Mouse (Mus musculus) bone marrow, adult 2 months (tissue): ENCODE results near the gene B130006D01Rik. TPM values are rescaled to one million over a fixed set of nuclear protein-coding genes. Genes with fewer than 3 reads are reported as not detected.

ENCODE experiments used
- H3K27ac ChIP-seq: fragments of 200-500 bp; 2 replicates; pipeline ENCODE4 v1.5.1; 2012; ENCODE audit warnings: low read depth, mild to moderate bottlenecking, control low read depth, inconsistent platforms, low read length; ENCODE audit not compliant: control insufficient read depth, poor library complexity, insufficient read depth
- H3K4me1 ChIP-seq: fragments of 200-500 bp; 2 replicates; pipeline ENCODE4 v1.6.1; 2011; ENCODE audit warnings: low read length; ENCODE audit not compliant: control insufficient read depth, insufficient read depth
- H3K4me3 ChIP-seq: fragments of 200-500 bp; replicated peaks from 2 replicates; pipeline ENCODE3; 2011; ENCODE audit warnings: mild to moderate bottlenecking, low read depth, low read length, control low read depth; ENCODE audit not compliant: control insufficient read depth
- CTCF ChIP-seq: fragments of 200-500 bp; IDR thresholded peaks from 2 replicates; pipeline ENCODE4 v1.5.1; 2011; ENCODE audit warnings: low read length, control low read depth; ENCODE audit not compliant: control insufficient read depth, insufficient read depth
- POLR2A ChIP-seq: fragments of 200-500 bp; IDR thresholded peaks from 2 replicates; pipeline ENCODE4 v1.6.1; 2011; ENCODE audit warnings: low read depth, mild to moderate bottlenecking, control low read depth, low read length, borderline replicate concordance; ENCODE audit not compliant: control insufficient read depth
- WGBS: fragments of 180-500 bp; shearing (Covaris S2); methylation state at CpG from one replicate; pipeline ENCODE4 v1.1.7; 2018; 5-methylcytosine and 5-hydroxymethylcytosine counted together
- polyA plus RNA-seq: library from polyadenylated mRNA; stranded (reverse); fragments of >200 nt; gene quantifications from 2 replicates; pipeline ENCODE4 v1.2.4, GENCODE M21; 2011; ENCODE audit warnings: low replicate concordance; ENCODE audit not compliant: missing spikeins, insufficient read depth, insufficient read length

B130006D01Rik gene
- polyA plus RNA-seq, 1 experiment: not detected

- WGBS: 1% methylated on average over 6 of the region's 6 CpGs
- Histone ChIP-seq H3K4me3 (peak overlapping the region; percentile 47), H3K27ac (peak overlapping the region; percentile 89), H3K4me1 (peaks cover 7% of the 10 kb centered on the region)
- TF ChIP-seq CTCF (no peak), POLR2A (no peak; the same call in 1 of the 2 replicates)
Measured at GRCm38 (mm10) chr11:95688515-95688914, 34.9 kb upstream of the B130006D01Rik start.

DNA sequence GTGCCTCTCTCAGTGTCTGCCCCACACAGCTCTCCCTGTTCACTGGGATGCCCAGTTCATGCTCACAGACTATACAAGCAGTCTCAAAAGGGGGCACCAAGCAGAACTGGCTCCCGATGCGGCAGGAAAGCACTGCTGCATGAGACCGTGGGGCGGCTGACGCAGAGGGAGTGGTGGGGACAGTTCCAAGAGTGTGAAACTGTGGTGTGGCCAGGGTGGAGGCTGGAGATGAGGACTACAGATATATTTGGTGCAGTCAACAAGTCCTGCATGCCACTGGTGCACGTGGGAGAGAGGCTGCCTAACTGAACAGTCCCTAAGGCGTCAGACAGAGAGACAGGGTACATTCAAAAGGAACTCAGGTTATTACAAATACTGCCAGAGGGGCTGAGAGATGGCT lies 34.4 kb upstream of the B130006D01Rik start:
- TF ChIP-seq CTCF (no peak), POLR2A (0 out of 2 replicates have a peak, but pooled peaks have one; percentile 42)
- Histone ChIP-seq H3K27ac (peak overlapping the region; percentile 89), H3K4me3 (peak overlapping the region; percentile 19), H3K4me1 (peaks cover 7% of the 10 kb centered on the region)
- 2% methylated on average over 7 of the region's 7 CpGs for WGBS

- Histone ChIP-seq H3K4me3 (no peak overlapping the region), H3K27ac (peak overlapping the region; percentile 89; the same call in 1 of the 2 replicates), H3K4me1 (peaks cover 7% of the 10 kb centered on the region)
- TF ChIP-seq POLR2A: no peak
- TF ChIP-seq CTCF: no peak
- 37% methylated on average over 3 of the region's 3 CpGs for WGBS
Measured at GRCm38 (mm10) chr11:95689544-95689943, 33.8 kb upstream of the B130006D01Rik start.

- no peak overlapping the region for H3K27ac ChIP-seq
- 75% methylated on average over 5 of the region's 5 CpGs for WGBS
- TF ChIP-seq CTCF (no peak), POLR2A (no peak)
- H3K4me1 ChIP-seq: no peaks in the 10 kb centered on the region
- H3K4me3 ChIP-seq: no peak overlapping the region
Measured at GRCm38 (mm10) chr11:95698541-95698940, 24.8 kb upstream of the B130006D01Rik start.

DNA sequence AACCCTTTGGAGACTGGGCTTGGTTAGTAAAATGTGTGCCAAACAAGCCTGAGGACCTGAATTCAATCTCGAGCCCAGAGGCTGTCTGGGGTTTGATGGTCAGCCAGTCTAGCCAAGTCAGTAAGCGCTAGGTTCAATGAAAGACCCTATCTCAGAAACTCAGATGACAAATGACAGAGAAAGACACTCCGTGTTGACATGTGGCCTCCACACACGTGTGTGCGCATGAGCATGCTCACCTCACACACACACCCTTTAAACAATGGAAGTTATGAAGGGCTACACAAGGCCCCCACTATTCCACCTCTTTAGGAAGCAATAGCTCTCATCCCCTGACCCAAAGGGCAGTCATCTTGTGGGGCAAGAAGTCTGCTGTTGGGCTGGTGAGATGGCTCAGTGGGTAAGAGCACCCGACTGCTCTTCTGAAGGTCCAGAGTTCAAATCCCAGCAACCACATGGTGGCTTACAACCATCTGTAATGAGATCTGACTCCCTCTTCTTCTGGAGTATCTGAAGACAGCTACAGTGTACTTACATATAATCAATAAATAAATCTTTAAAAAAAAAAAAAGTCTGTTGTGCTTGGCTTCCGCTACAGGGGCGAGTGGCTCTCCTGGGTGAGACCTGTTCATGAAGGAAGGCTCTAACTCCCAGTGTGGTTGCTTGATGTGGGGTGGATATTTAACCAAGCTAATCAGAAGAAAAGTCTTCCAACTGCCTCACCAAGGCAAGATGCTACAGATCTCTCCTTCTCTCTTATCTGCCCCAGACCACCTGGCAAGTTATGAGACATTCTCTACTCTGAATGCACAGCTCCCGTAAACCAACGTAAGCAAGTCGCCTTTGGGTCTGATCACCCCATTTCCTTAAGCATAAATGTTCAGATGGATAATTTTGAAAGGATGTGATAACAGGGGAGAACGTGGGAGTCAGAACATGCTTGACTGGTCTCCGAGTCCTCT lies 22.3 kb upstream of the B130006D01Rik start:
- Histone ChIP-seq H3K4me1 (peaks cover 2% of the 10 kb centered on the region; the same call in 1 of the 2 replicates), H3K27ac (peak overlapping the region; percentile 17; the same call in 1 of the 2 replicates), H3K4me3 (no peak overlapping the region)
- 72% methylated on average over 13 of the region's 13 CpGs for WGBS
- TF ChIP-seq POLR2A (no peak), CTCF (no peak)

GRCm38 (mm10) chr11:95704032-95704969 lies 19.1 kb upstream of the B130006D01Rik start:
- 69% methylated on average over 12 of the region's 12 CpGs for WGBS
- Histone ChIP-seq H3K4me1 (peaks cover 2% of the 10 kb centered on the region; the same call in 1 of the 2 replicates), H3K27ac (peak overlapping the region; percentile 28; the same call in 1 of the 2 replicates), H3K4me3 (peak overlapping the region; percentile 22)
- TF ChIP-seq CTCF (no peak), POLR2A (no peak)

DNA sequence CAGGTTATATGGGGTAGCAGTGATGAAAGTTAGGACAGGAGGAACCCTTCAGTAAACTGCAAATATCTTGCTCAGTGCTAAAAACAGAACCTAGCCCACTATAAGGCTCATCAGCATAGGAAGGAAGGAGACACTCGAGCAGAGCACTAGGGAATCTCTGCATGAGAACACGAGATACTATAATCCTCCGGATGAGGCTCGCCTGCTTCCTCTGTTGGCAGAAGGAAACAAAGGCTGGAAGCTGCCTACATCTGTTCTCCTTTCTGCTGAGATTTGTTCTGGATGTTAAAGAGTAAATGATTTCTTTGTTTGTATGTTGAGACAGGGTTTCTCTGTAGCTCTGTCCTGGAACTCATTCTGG lies 18.4 kb upstream of the B130006D01Rik start:
- peaks cover 2% of the 10 kb centered on the region; the same call in 1 of the 2 replicates for H3K4me1 ChIP-seq
- WGBS: 60% methylated on average over 4 of the region's 4 CpGs

More for the DNA sequence above, 18.4 kb upstream of the B130006D01Rik start:
- no peak for TF ChIP-seq CTCF
- TF ChIP-seq POLR2A: no peak
- H3K27ac ChIP-seq: no peak overlapping the region
- no peak overlapping the region for H3K4me3 ChIP-seq
